Mouse (Mus musculus) urinary bladder, postnatal 14 days (tissue): ENCODE measurements around the gene Chaf1b.
A peak's percentile ranks its signal among the peaks of the same experiment; 100 is the strongest.

Experiments
- DNase-seq: peaks from one replicate; pipeline ENCODE4 v3.0.0; 2021; ENCODE audit warnings: low spot score

The Chaf1b gene

DNA sequence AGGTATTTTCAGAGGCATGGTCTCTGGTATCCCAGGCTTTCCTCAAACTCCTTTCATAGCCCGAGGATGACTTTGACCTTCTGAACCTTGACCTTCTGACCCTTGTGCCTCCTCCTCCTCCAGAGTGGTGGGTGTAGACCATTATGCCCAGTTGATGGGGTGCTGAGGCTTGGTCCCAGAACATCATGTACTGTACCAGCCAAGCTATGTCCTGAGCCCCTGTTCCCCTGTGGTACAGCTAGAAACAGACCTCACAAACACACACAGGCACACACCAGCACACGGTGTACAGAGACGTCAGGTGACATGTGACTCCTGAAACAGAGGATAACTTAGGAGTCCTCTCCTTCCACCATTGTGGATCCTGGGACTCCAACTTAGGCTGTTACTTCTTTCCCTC is 29.1 kb downstream of the Chaf1b start:
- no peak for DNase-seq

GRCm38 (mm10) chr16:93913881-93914576 is 30.3 kb downstream of the Chaf1b start:
- DNase-seq = no peak

DNA sequence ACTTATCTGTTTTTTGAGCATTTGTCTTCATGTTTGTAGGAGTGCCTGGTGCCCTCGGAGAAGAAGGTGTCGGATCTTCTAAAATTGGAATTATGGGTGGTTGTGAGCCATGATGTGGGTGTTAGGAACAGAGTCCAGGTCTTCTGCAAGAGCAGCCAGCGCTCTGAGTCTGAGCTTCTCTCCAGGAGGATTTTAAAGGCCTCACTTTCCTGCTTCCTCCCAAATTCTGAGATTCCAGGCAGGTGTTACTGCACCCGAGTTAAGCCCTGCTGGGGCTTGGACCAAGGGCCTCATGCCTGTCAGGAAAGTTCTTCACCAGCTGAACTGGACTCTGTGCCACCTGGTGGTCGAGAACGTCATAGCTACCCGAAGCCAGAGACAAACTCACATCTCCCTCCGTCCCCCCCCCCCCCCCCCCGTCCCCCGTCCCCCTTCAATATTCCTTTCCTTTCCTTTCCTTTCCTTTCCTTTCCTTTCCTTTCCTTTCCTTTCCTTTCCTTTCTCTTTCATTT is 31.7 kb downstream of the Chaf1b start:
- DNase-seq = peak; percentile 53

DNA sequence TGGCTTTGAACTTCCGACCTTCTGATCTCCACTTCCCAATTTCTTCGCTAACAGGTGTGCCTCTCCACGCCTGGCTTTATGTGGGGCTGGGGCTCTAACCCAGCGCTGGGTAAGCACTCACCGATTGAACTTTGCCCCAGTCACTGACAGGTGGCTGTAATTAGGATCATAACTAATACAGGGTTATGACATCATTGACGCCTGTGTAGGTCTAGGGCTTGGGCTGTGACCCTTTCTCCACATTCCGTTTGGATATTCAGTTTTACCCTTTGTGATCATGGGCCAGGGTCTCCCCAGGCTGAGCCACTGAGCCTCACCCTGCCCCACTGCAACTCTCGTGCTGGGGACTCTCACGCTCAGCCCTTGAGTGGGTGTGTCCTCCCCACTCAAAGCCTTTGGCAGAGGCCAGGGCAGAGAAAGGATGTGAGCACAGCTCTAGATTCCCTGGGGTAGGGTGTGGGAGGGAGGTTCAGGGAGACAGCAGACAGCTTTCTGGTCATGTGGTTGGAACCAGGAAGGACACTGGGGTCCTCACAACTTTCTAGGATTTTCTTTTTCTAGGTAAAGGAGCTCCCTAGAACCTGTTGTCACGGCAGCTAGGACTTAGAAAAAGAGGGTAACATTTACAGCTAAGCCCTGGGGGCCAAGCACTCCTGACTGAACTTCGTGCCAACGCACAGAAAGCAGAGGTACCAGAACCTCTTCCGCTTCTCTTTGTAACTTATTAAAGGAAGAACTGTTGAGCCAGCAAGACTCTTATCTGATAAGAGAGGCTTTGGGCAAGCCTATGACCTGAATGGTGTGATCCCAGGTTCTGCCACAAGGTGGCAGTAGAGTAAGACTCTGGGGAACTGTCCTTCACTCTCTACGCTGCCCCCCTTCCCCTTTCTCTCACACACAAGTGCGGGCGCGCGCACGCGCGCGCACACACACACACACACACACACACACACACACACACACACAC is 34.3 kb downstream of the Chaf1b start:
- peak; percentile 93 for DNase-seq

GRCm38 (mm10) chr16:93918679-93919060 is 35.0 kb downstream of the Chaf1b start:
- no peak for DNase-seq

DNA sequence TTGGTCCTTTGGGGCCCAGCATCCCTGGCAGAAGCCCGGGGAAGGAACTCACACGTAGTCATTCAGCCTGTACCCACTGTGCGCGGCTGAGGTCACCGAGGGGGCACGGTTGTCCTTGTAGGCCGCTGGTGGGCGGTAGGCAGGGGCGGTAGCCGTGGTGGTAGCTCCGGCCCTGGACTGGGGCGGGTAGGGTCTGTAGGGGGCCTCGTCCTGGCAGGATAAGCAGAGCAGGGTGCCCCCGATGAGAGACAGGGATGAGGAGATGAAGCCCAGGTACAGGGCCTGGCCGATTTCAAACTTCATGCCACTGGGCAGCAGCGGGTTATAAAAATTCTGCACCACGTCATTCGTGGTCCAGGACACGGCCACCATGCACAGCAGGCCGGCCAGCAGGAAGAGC is 35.5 kb downstream of the Chaf1b start:
- DNase-seq = no peak

DNA sequence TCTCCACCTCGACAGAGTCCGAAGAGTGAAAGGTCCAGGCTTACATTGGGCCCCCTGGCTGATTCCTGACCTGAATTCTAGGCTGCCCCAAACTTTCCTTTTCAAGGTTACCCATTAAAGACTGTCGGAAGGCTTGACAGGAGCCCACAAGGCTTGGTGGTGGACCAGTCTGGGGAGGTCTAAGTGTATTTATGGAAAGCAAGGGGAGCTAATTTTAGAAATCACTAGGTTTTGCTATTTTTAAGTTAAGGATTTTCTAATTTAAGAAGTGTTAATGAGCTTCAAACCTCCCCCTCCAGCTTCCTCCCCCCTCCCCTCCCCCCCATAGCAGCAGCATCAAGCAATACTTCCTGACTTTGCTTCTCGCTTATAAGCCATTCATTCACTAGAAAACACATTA is 37.0 kb downstream of the Chaf1b start:
- DNase-seq = no peak

GRCm38 (mm10) chr16:93922835-93923389 is 39.2 kb downstream of the Chaf1b start:
- no peak for DNase-seq

- DNase-seq = no peak
These were observed 40.1 kb downstream of the Chaf1b start for GRCm38 (mm10) chr16:93923788-93924187.

DNA sequence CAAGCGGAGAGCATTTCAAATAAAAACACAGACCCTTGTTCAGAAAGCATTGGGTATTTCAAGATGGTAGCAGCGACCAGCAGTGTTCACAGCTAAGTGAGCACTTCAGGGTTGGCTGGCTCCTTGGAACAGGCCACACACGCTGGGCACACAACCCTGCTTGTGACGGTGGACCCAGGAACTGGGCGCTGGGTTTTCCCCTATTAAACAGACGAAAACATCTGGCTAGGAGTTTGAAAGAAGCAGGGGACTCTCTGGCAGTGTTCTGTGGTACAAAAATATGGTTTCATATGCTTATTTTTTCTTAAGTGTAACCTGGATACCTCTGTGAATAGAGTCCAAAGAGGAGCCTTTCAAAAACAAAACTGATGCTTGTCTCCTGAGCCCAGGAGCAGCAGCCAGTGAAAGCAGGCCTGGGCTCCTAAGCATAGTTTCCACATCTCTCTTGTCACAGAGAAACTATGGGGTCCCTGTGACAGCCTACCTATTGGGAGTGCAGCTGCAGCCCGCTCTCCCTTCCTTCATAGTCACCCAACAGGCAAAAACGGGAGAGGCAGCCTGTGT is 42.1 kb downstream of the Chaf1b start:
- DNase-seq = no peak

DNA sequence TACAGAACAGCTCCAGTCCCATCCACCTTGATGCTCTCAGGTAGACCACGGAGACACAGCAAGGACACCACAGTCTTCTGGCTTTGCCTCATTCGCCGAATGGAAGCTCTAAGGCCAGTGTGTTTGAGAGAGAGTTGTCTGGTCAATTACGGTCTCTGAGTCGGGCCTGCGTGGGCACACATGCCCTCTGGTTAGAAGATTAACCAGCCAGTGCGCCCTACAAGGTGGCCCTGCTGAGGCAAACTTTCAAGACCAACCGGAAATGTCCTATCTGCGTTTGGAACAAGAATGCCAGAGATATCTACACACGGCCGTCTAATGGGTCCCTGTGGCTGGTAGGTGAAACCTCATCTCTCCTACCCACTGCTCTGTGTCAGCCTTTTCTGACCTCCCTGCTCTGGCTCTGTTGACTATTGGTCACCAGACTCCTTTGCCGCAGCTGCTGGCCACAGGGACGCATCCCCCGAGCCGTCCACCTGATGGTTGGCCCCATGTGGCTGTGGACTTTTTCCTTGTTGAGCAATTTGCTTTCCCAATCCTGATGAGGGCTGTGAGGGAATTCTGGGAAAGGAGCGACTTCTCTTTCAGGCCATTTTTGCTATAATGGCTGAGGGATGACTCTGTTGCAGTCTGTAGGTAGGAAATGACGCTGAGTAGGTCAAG is 45.8 kb downstream of the Chaf1b start:
- no peak for DNase-seq

DNA sequence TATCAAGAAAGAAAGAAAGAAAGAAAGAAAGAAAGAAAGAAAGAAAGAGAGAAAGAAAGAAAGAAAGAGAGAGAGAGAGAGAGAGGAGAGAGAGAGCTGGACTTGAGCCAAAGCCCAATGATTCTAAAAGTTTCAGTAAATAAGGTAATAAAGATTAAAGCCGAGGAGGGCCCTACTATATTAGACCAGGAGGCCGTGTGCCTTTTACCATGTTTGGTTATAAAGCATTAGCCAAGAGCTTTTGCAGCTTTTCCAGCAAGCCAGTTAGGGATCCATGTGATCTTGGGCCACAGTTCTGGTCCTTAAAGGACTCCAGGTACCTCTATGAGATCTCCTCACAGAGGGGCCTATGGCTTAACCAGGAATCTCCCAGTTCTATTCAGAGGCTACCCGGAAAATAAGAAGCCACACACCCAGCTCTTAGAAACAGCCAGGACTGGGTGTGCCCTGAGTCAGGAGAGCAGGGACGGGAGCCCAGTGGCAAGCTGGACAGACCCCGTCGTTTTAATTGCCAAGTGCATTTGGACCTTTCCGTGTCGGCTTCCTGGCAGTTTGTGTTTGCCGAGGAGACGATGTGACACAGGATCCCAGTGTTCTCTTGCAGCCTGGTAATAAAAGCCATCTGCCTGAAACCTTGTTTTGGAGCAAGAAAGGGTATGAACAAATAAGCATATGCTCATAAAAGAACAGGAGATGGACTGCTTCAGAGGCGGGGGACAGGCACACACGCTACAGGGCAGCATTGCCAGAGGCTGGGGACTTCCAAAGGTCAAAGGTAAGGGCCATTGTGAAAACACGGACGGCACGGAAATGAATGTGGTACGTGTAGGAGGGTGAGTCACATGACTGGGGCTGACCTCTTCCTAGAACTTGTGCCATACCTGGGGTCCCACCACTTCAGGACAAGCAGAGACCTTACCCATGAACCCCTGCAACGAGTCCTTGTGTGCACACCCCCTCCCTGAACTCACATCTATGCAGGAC is 48.8 kb downstream of the Chaf1b start:
- no peak for DNase-seq

DNA sequence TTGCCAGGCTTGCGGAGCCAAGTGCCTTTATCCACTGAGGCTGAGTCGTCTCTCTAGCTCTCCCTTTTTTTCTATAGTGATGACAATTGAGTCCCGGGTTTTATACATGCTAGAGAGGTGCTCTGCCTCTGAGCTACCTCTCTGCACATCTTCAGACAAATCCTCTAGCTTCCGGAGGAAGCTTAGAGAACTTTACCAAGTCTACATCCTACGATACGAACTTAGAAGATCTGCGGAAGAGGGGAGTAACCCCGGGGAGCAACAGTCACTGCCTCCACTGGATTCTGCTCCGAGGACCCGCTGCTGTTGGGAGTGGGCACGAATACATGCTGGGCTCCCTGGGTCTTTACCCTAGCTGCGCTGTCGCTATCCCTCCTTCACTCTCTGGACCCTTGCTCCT is 50.9 kb downstream of the Chaf1b start:
- DNase-seq = no peak

DNA sequence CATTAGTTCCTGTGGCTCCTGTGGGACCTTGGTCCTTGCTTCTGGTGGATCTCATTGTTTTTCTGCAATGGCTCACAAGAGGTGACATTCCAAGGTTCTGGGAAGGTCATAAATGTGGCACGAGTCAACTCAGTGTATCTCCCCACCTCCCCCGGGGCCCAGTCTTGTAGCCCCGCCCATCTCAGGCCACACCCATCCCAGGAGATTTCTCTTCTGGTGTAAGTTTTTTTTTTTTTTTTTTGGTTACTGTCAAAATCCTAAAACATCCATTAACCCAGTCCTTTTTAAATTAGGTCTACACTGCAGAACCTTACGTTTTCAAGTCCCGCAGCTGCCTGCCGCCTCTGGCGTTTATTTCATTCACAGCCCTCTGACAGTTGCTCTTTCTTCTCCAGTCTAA is 51.3 kb downstream of the Chaf1b start:
- no peak for DNase-seq

DNA sequence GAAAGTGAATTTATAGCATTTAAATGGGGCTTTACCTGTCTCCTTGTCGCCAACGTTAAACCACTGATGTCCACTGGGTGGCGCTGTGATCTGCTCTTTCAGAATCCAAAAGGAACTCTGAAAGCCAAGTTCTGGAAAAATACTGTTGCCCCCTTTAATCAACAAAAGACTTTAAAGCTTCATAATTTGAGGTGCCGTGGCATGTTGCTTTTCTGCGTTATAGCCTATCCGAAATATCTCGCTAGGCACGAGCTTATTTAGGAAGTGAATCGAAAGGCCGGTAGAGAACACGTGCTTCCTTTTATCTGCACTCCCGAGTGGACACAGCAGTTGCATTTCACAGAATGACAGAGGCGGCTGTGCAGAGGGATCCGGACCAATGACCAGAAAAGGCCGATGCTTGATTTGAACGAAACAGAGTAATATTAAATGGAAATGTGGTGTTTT is 54.7 kb downstream of the Chaf1b start:
- DNase-seq = peak; percentile 83

DNA sequence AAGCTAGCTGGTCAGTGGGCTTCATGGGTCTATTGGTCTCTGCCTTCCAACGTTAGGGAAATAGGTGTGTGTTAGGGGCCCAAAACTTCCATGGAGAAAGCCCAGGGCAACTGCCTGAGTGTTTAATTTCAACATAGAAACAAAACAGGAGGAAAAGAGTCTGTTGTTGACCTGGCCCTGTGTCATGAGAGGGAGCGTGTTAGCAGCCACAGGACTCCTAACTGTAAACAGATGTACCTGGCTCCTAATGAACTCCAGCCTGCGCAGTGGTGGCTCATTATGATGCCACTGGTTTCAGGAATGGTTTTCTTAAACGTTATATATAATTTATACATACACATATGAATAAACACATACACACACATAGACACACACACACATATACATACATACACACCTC is 56.3 kb downstream of the Chaf1b start:
- no peak for DNase-seq

GRCm38 (mm10) chr16:93941781-93942567 is 58.3 kb downstream of the Chaf1b start:
- DNase-seq = no peak

DNA sequence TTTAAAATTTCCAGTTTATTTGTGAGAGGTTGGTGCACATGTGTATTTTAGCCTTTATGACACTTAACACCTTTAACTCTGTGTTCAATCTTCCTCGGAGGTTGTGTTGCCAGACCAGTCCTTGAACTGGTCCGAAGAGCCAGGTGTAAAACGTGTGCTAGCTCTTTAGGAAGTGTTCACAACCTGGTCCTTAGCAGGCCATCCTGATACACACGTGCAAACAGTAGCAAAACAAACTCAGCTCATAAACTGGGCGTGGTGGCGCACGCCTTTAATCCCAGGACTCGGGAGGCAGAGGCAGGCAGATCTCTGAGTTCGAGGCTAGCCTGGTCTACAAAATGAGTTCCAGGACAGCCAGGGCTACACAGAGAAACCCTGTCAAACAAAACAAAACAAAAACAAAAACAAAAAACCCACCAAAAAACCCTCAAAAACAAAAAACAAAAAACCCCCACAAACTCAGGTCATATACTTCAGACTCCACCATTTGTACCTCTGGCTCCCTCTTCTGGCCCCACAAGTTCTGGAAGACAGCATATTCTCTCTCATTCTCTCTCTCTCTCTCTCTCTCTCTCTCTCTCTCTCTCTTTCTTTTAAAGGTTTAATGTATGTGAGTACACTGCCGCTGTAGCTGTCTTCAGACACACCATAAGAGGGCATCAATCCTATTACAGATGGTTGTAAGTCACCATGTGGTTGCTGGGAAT is 59.2 kb downstream of the Chaf1b start:
- no peak for DNase-seq

- DNase-seq = no peak
These were observed 60.6 kb downstream of the Chaf1b start for GRCm38 (mm10) chr16:93944301-93944700.
